Mouse (Mus musculus): ENCODE data around the gene Zfpl1.

DNA sequence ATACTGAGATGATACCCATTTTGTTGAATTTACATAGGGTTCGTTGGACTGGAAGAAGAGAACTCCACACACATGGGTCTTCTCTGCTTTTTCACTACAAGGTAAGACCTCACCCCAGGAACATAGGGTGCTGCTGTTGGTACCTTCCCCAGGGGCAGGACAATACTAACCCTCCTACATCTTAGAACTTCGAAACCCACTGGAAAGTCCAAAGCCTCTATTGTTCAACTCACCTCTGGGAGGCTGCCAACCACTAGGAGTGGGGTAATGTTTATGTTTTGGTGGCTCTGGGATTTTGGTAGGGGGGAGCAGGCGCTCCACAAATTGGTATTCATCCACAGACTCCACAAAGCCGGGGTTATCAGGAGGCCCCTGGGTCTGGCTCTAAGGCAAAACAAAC lies 28.1 kb downstream of the Zfpl1 start:
- no peak for TF ChIP-seq ZC3H11A (IDR thresholded peaks at IDR 0.05; ENCODE audit: borderline replicate concordance, low read depth, low read length)
- TF ChIP-seq HCFC1 (IDR thresholded peaks at IDR 0.05; ENCODE audit: borderline replicate concordance, insufficient read depth, low read length) = no peak
- TF ChIP-seq MAFK (IDR thresholded peaks at IDR 0.05; ENCODE audit: insufficient read depth, low read depth, low read length) = no peak
- TF ChIP-seq CHD2 (IDR thresholded peaks at IDR 0.05; ENCODE audit: low read depth, low read length) = no peak

Measured in ES-E14 (cell line).